Mouse (Mus musculus) liver, embryonic 16.5 days (tissue): ENCODE data around the gene Arl13b. TPM values are rescaled to one million over a fixed set of nuclear protein-coding genes. Genes with fewer than 3 reads are reported as not detected.

Experiments
- ATAC-seq: fragments of 200-750 bp; cut with Nextera tagmentation; 2 replicates; pipeline ENCODE4 v1.8.0; 2017; ENCODE audit warnings: low read depth, mild to moderate bottlenecking, moderate number of reproducible peaks, moderate library complexity
- H3K27ac ChIP-seq: fragments of 300-500 bp; sonication (generic); 2 replicates; pipeline ENCODE4 v1.5.1; 2014; ENCODE audit warnings: mild to moderate bottlenecking, low read length
- H3K27me3 ChIP-seq: fragments of 300-500 bp; sonication (generic); 2 replicates; pipeline ENCODE4 v1.6.1; 2014; ENCODE audit warnings: low read depth, low read length, mixed read lengths; ENCODE audit not compliant: control insufficient read depth, insufficient read depth
- H3K36me3 ChIP-seq: fragments of 300-500 bp; sonication (generic); 2 replicates; pipeline ENCODE4 v1.6.1; 2014; ENCODE audit warnings: mild to moderate bottlenecking; ENCODE audit not compliant: control insufficient read depth, insufficient read depth
- H3K4me1 ChIP-seq: fragments of 300-500 bp; sonication (generic); 2 replicates; pipeline ENCODE4 v1.6.1; 2014; ENCODE audit warnings: low read depth, low read length, mixed read lengths; ENCODE audit not compliant: control insufficient read depth
- H3K4me2 ChIP-seq: fragments of 300-500 bp; sonication (generic); 2 replicates; pipeline ENCODE4 v1.6.1; 2014; ENCODE audit warnings: low read depth, low read length, mixed read lengths
- H3K4me3 ChIP-seq: fragments of 300-500 bp; sonication (generic); 2 replicates; pipeline ENCODE4 v1.5.1; 2014; ENCODE audit warnings: low read depth, mild to moderate bottlenecking, low read length
- H3K9ac ChIP-seq: fragments of 300-500 bp; sonication (generic); 2 replicates; pipeline ENCODE4 v1.6.1; 2014; ENCODE audit warnings: low read depth, low read length
- H3K9me3 ChIP-seq: fragments of 300-500 bp; sonication (generic); replicated peaks from 2 replicates; pipeline ENCODE4 v1.6.1; 2016; ENCODE audit warnings: low read length; ENCODE audit not compliant: control insufficient read depth
- WGBS: fragments of 180-500 bp; shearing (Covaris S2); extraction: QIAGEN DNeasy Blood & Tissue Kit; methylation state at CpG from one replicate; pipeline ENCODE4 v1.1.7; 2014; ENCODE audit not compliant: insufficient replicate concordance; 5-methylcytosine and 5-hydroxymethylcytosine counted together
- polyA plus RNA-seq: library from polyadenylated mRNA; unstranded; fragments of >200 nt; fragmentation: Nextera tagmentation; extraction: Ambion mirVana; gene quantifications from 2 replicates; pipeline ENCODE4 v1.2.1, GENCODE M21; 2015

Gene Arl13b
- polyA plus RNA-seq, 1 experiment from 2014 or later = 3.4 TPM

GRCm38 (mm10) chr16:62832027-62832426, 14.8 kb downstream of the Arl13b start:
- 77% methylated on average over 2 of the region's 2 CpGs for WGBS
- no peak for ATAC-seq

GRCm38 (mm10) chr16:62826156-62827001, 20.5 kb downstream of the Arl13b start:
- Histone ChIP-seq H3K9me3 (no peaks in the 10 kb centered on the region), H3K4me3 (no peak overlapping the region), H3K9ac (no peak overlapping the region), H3K36me3 (no peaks in the 10 kb centered on the region), H3K27me3 (no peaks in the 10 kb centered on the region), H3K4me1 (no peaks in the 10 kb centered on the region), H3K4me2 (no peak overlapping the region), H3K27ac (no peak overlapping the region)
- WGBS = 53% methylated on average over 12 of the region's 12 CpGs
- no peak for ATAC-seq

More at GRCm38 (mm10) chr16:62832027-62832426, 14.8 kb downstream of the Arl13b start:
- no peak overlapping the region for H3K4me2 ChIP-seq
- H3K27ac ChIP-seq = no peak overlapping the region
- H3K4me3 ChIP-seq = no peak overlapping the region
- no peaks in the 10 kb centered on the region for H3K9me3 ChIP-seq
- no peaks in the 10 kb centered on the region for H3K36me3 ChIP-seq
- H3K9ac ChIP-seq = no peak overlapping the region
- peaks cover 8% of the 10 kb centered on the region for H3K4me1 ChIP-seq
- no peaks in the 10 kb centered on the region for H3K27me3 ChIP-seq

- no peak for ATAC-seq
- H3K4me2 ChIP-seq = no peak overlapping the region
- no peak overlapping the region for H3K4me3 ChIP-seq
- H3K9ac ChIP-seq = no peak overlapping the region
- no peaks in the 10 kb centered on the region for H3K9me3 ChIP-seq
- H3K4me1 ChIP-seq = no peaks in the 10 kb centered on the region
- 81% methylated on average over 6 of the region's 6 CpGs for WGBS
- H3K27me3 ChIP-seq = no peaks in the 10 kb centered on the region
- H3K27ac ChIP-seq = no peak overlapping the region
- no peaks in the 10 kb centered on the region for H3K36me3 ChIP-seq
Measured at GRCm38 (mm10) chr16:62822472-62822871, 24.4 kb downstream of the Arl13b start.

- Histone ChIP-seq H3K4me1 (no peaks in the 10 kb centered on the region), H3K36me3 (no peaks in the 10 kb centered on the region), H3K9ac (no peak within 1 kb of the TSS), H3K27ac (no peak within 1 kb of the TSS), H3K4me2 (no peak within 1 kb of the TSS), H3K4me3 (no peak within 1 kb of the TSS), H3K9me3 (no peaks in the 10 kb centered on the region), H3K27me3 (no peaks in the 10 kb centered on the region)
- ATAC-seq = no peak
- WGBS = 51% methylated on average over 5 of the region's 5 CpGs
Measured at GRCm38 (mm10) chr16:62814491-62814890, 32.3 kb downstream of the Arl13b start, which contains the start of gene Stx19. Gene Stx19, plus strand, starts transcription at chr16:62814676.

GRCm38 (mm10) chr16:62813790-62814189, 33.0 kb downstream of the Arl13b start:
- 65% methylated on average over 5 of the region's 5 CpGs for WGBS
- no peak for ATAC-seq
- H3K27me3 ChIP-seq = no peaks in the 10 kb centered on the region
- no peaks in the 10 kb centered on the region for H3K9me3 ChIP-seq
- H3K4me1 ChIP-seq = no peaks in the 10 kb centered on the region
- no peak overlapping the region for H3K4me2 ChIP-seq
- no peaks in the 10 kb centered on the region for H3K36me3 ChIP-seq
- no peak overlapping the region for H3K4me3 ChIP-seq
- H3K27ac ChIP-seq = no peak overlapping the region
- H3K9ac ChIP-seq = no peak overlapping the region

GRCm38 (mm10) chr16:62810855-62811254, 36.0 kb downstream of the Arl13b start:
- H3K36me3 ChIP-seq = no peaks in the 10 kb centered on the region
- H3K9me3 ChIP-seq = no peaks in the 10 kb centered on the region
- H3K4me2 ChIP-seq = no peak overlapping the region
- H3K4me1 ChIP-seq = no peaks in the 10 kb centered on the region; the same call in 1 of the 2 replicates
- no peak overlapping the region for H3K27ac ChIP-seq
- H3K4me3 ChIP-seq = no peak overlapping the region
- WGBS = 35% methylated on average over 4 of the region's 4 CpGs
- no peak for ATAC-seq
- H3K9ac ChIP-seq = no peak overlapping the region
- no peaks in the 10 kb centered on the region for H3K27me3 ChIP-seq

GRCm38 (mm10) chr16:62807249-62807979, 39.4 kb downstream of the Arl13b start:
- Histone ChIP-seq H3K9ac (no peak overlapping the region), H3K4me2 (no peak overlapping the region), H3K36me3 (no peaks in the 10 kb centered on the region), H3K4me3 (no peak overlapping the region), H3K9me3 (no peaks in the 10 kb centered on the region), H3K4me1 (no peaks in the 10 kb centered on the region; the same call in 1 of the 2 replicates), H3K27ac (no peak overlapping the region), H3K27me3 (no peaks in the 10 kb centered on the region)
- no peak for ATAC-seq
- 52% methylated on average over 8 of the region's 8 CpGs for WGBS

GRCm38 (mm10) chr16:62804621-62805020, 42.2 kb downstream of the Arl13b start:
- Histone ChIP-seq H3K9me3 (no peaks in the 10 kb centered on the region), H3K9ac (no peak overlapping the region), H3K4me3 (no peak overlapping the region), H3K27ac (no peak overlapping the region), H3K27me3 (no peaks in the 10 kb centered on the region), H3K4me2 (no peak overlapping the region), H3K4me1 (no peaks in the 10 kb centered on the region; the same call in 1 of the 2 replicates), H3K36me3 (no peaks in the 10 kb centered on the region)
- no peak for ATAC-seq
- WGBS = 87% methylated on average over 3 of the region's 3 CpGs

- Histone ChIP-seq H3K9ac (no peak overlapping the region), H3K4me1 (no peaks in the 10 kb centered on the region)
Measured at GRCm38 (mm10) chr16:62799839-62800238, 47.0 kb downstream of the Arl13b start.

More at GRCm38 (mm10) chr16:62799839-62800238, 47.0 kb downstream of the Arl13b start:
- no peak overlapping the region for H3K27ac ChIP-seq
- no peaks in the 10 kb centered on the region for H3K9me3 ChIP-seq
- WGBS = 54% methylated on average over 3 of the region's 3 CpGs
- no peaks in the 10 kb centered on the region for H3K36me3 ChIP-seq
- H3K27me3 ChIP-seq = no peaks in the 10 kb centered on the region
- H3K4me2 ChIP-seq = no peak overlapping the region
- ATAC-seq = no peak; the same call in 1 of the 2 replicates
- no peak overlapping the region for H3K4me3 ChIP-seq
